Mouse (Mus musculus): Measurements from ENCODE around the gene Kcnq1. TPM values are rescaled to one million over a fixed set of nuclear protein-coding genes. Genes with fewer than 3 reads are reported as not detected.

Gene Kcnq1
- polyA plus RNA-seq, 1 experiment: 26.7 TPM

GRCm38 (mm10) chr7:143371336-143371735 is 265.2 kb downstream of the Kcnq1 start:
- TF ChIP-seq POLR2A (IDR thresholded peaks at IDR 0.05; ENCODE audit: borderline replicate concordance, extremely low read depth, low read depth, low read length) (no peak), CTCF (IDR thresholded peaks at IDR 0.05; ENCODE audit: insufficient read depth, low read length) (no peak)
- no peaks in the 10 kb centered on the region for H3K4me1 ChIP-seq (ENCODE audit: control insufficient read depth, insufficient read depth, low read length)
- H3K4me3 ChIP-seq (replicated peaks; ENCODE audit: extremely low read depth, low read depth, low read length): no peak overlapping the region
- no peak for DNase-seq
- 60% methylated on average over 2 of the region's 2 CpGs for WGBS

GRCm38 (mm10) chr7:143373265-143373664 is 267.1 kb downstream of the Kcnq1 start:
- no peak overlapping the region for H3K4me3 ChIP-seq (replicated peaks; ENCODE audit: extremely low read depth, low read depth, low read length)
- no peak for DNase-seq
- TF ChIP-seq CTCF (IDR thresholded peaks at IDR 0.05; ENCODE audit: insufficient read depth, low read length): no peak
- no peak for TF ChIP-seq POLR2A (IDR thresholded peaks at IDR 0.05; ENCODE audit: borderline replicate concordance, extremely low read depth, low read depth, low read length)
- 59% methylated on average over 3 of the region's 3 CpGs for WGBS
- no peaks in the 10 kb centered on the region for H3K4me1 ChIP-seq (ENCODE audit: control insufficient read depth, insufficient read depth, low read length)

GRCm38 (mm10) chr7:143375945-143376344 is 269.8 kb downstream of the Kcnq1 start:
- no peak overlapping the region for H3K4me3 ChIP-seq (replicated peaks; ENCODE audit: extremely low read depth, low read depth, low read length)
- H3K4me1 ChIP-seq (ENCODE audit: control insufficient read depth, insufficient read depth, low read length): no peaks in the 10 kb centered on the region
- no peak for DNase-seq
- TF ChIP-seq CTCF (IDR thresholded peaks at IDR 0.05; ENCODE audit: insufficient read depth, low read length) (no peak), POLR2A (IDR thresholded peaks at IDR 0.05; ENCODE audit: borderline replicate concordance, extremely low read depth, low read depth, low read length) (no peak)
- WGBS: 81% methylated on average over 16 of the region's 16 CpGs

- WGBS: 85% methylated on average over 20 of the region's 20 CpGs
These were observed 274.4 kb downstream of the Kcnq1 start for GRCm38 (mm10) chr7:143380466-143381073.

GRCm38 (mm10) chr7:143386632-143387031 is 280.5 kb downstream of the Kcnq1 start:
- no peak overlapping the region for H3K4me3 ChIP-seq (replicated peaks; ENCODE audit: extremely low read depth, low read depth, low read length)
- no peak for DNase-seq
- peaks cover 3% of the 10 kb centered on the region; the same call in 1 of the 2 replicates for H3K4me1 ChIP-seq (ENCODE audit: control insufficient read depth, insufficient read depth, low read length)
- 55% methylated on average over 1 of the region's 1 CpGs for WGBS
- no peak for TF ChIP-seq POLR2A (IDR thresholded peaks at IDR 0.05; ENCODE audit: borderline replicate concordance, extremely low read depth, low read depth, low read length)
- no peak for TF ChIP-seq CTCF (IDR thresholded peaks at IDR 0.05; ENCODE audit: insufficient read depth, low read length)

More at GRCm38 (mm10) chr7:143380466-143381073, 274.4 kb downstream of the Kcnq1 start:
- TF ChIP-seq POLR2A (IDR thresholded peaks at IDR 0.05; ENCODE audit: borderline replicate concordance, extremely low read depth, low read depth, low read length) (no peak), CTCF (IDR thresholded peaks at IDR 0.05; ENCODE audit: insufficient read depth, low read length) (no peak)
- Histone ChIP-seq H3K4me1 (ENCODE audit: control insufficient read depth, insufficient read depth, low read length) (no peaks in the 10 kb centered on the region), H3K4me3 (replicated peaks; ENCODE audit: extremely low read depth, low read depth, low read length) (no peak overlapping the region)
- DNase-seq: no peak

GRCm38 (mm10) chr7:143388783-143389695 is 282.9 kb downstream of the Kcnq1 start:
- 51% methylated on average over 27 of the region's 27 CpGs for WGBS
- H3K4me3 ChIP-seq (replicated peaks; ENCODE audit: extremely low read depth, low read depth, low read length): no peak overlapping the region
- peak; percentile 27 for DNase-seq
- H3K4me1 ChIP-seq (ENCODE audit: control insufficient read depth, insufficient read depth, low read length): peaks cover 3% of the 10 kb centered on the region; the same call in 1 of the 2 replicates
- TF ChIP-seq CTCF (IDR thresholded peaks at IDR 0.05; ENCODE audit: insufficient read depth, low read length) (no peak), POLR2A (IDR thresholded peaks at IDR 0.05; ENCODE audit: borderline replicate concordance, extremely low read depth, low read depth, low read length) (no peak)

GRCm38 (mm10) chr7:143389860-143390259 is 283.7 kb downstream of the Kcnq1 start:
- 32% methylated on average over 2 of the region's 2 CpGs for WGBS
- no peak for DNase-seq
- Histone ChIP-seq H3K4me3 (replicated peaks; ENCODE audit: extremely low read depth, low read depth, low read length) (no peak overlapping the region), H3K4me1 (ENCODE audit: control insufficient read depth, insufficient read depth, low read length) (peaks cover 3% of the 10 kb centered on the region; the same call in 1 of the 2 replicates)
- no peak for TF ChIP-seq POLR2A (IDR thresholded peaks at IDR 0.05; ENCODE audit: borderline replicate concordance, extremely low read depth, low read depth, low read length)
- TF ChIP-seq CTCF (IDR thresholded peaks at IDR 0.05; ENCODE audit: insufficient read depth, low read length): no peak

GRCm38 (mm10) chr7:143390277-143390948 is 284.3 kb downstream of the Kcnq1 start:
- Histone ChIP-seq H3K4me1 (ENCODE audit: control insufficient read depth, insufficient read depth, low read length) (peaks cover 3% of the 10 kb centered on the region; the same call in 1 of the 2 replicates), H3K4me3 (replicated peaks; ENCODE audit: extremely low read depth, low read depth, low read length) (no peak overlapping the region)
- WGBS: 79% methylated on average over 12 of the region's 12 CpGs
- DNase-seq: peak; percentile 62
- no peak for TF ChIP-seq POLR2A (IDR thresholded peaks at IDR 0.05; ENCODE audit: borderline replicate concordance, extremely low read depth, low read depth, low read length)
- no peak for TF ChIP-seq CTCF (IDR thresholded peaks at IDR 0.05; ENCODE audit: insufficient read depth, low read length)

GRCm38 (mm10) chr7:143395113-143395563 is 289.0 kb downstream of the Kcnq1 start:
- 53% methylated on average over 9 of the region's 9 CpGs for WGBS
- TF ChIP-seq CTCF (IDR thresholded peaks at IDR 0.05; ENCODE audit: insufficient read depth, low read length) (no peak), POLR2A (IDR thresholded peaks at IDR 0.05; ENCODE audit: borderline replicate concordance, extremely low read depth, low read depth, low read length) (no peak)
- no peak for DNase-seq
- no peak overlapping the region for H3K4me3 ChIP-seq (replicated peaks; ENCODE audit: extremely low read depth, low read depth, low read length)
- no peaks in the 10 kb centered on the region for H3K4me1 ChIP-seq (ENCODE audit: control insufficient read depth, insufficient read depth, low read length)
